Mouse (Mus musculus) ovary, adult 18-20 months (tissue): ENCODE data around the gene Ankrd9.

ENCODE experiments used
- DNase-seq: peaks from one replicate; pipeline ENCODE4 v3.0.0; 2022; ENCODE audit warnings: low spot score, mixed read lengths

Ankrd9 gene

DNA sequence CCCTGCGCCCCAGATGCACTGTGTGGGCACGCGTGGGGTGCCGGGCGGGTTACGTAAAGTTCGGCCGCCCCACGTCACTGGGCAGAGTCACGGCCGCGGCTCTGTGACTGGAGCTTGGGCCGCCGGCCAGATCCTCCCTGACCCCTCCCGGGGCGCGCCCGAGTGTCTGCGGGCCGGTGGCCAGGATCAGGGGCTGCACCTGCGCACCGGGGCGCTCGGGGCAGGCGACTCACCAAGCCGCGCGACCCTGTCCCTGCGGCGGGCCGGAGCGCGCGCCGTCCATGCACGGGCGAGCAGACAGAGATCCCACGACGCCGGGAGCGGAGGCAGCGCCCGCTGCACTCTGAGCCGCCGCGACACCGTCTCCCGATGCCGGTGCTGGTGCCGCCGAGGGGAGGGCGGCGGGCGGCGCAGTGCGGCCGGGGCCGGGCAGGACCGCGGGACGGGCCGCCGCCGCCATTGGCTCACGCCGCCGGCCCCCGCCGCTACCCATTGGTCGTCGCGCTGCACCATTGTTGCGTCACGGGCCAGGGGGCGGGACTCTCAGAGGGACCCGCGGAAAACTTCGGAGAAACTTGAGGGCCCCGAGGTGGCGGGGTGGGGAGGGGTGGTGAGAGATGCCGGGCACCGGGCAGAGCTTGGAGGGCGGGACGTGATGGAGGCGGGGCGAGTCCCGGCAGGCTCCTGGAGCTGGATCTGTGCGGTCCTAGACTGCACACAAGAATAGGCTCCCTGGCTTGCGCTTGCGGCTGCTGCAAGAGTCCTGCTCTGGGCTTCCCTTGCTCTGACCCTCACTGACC, at the start of gene Ankrd9:
Gene Ankrd9, minus strand, starts transcription at position 434 of the 800 bp plus-strand sequence.
- peak; percentile 96 for DNase-seq

DNA sequence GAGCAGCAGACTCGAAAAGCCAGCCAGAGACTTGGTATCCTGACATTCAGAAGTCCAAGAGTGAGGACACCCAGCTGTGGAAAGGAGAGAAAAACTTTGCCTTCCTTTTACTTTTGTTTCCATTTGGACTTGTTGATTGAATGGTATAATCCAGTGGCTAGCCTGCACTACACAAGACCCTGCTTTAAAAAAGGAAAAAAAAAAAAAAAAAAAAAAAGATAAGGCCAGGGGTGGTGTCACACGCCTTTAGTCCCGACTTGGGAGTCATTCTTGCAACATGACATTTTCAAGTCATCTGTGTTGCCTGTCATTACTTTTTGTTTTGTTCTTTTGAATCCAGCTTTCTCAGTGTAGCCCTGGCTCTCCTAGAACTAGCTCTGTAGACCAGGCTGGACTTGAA, 42.7 kb upstream of the Ankrd9 start:
- DNase-seq, result no peak

DNA sequence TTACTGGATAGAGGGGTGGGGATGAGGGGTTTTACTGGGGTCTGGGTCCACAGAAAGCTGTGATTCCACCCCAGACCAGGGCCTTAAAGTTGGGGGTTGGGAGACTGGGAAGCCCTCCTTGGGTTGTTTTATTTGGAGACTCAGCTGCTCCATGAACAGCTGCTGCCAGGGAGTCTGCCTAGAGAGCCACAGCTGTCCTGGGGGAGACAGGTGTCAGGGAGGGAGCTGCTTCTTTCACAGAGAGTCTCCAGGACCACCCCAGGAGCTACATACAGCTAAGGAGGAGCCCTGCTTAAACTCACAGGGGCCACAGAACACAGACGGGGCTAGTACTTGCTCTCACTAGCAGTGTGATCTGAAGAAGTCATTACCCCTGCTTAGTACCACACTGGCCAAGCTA, 42.3 kb upstream of the Ankrd9 start:
- no peak for DNase-seq

DNA sequence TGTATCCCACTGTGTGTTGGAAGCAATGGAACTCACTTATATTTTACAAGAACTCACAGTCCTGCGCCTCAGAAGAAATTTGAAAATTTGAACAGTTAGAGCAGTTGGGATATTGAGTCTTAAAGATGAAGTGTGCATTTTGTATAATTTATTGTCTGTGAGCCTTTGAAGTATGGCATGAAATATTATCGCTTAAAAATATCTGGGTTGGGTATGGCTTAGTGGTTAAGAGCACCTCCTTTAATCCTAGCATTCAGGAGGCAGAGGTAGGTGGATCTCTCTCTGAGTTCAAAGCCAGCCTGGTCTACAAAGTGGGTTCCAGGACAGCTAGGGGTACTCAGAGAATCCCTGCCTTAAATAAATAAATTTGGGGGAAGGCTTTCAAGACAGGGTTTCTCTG, 40.2 kb upstream of the Ankrd9 start:
- DNase-seq, result no peak

DNA sequence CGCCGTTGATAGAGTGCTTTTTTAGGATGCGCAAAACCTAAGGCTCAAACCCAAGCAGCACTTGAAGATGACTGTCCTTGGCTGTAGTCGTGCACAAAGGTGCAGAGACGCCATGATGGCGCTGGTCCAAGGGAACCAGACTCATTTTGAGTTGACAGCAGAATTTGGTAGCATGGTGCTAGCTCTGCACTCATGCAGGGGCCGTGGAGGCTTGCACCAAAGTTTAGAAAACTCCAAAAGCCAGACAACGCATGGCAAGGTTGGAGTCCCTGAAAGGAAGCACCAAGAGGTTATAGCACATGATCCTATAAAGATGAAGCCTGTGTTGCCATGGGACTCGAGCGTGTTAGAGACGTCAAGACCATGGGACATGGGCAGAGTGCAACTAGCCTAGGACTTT, 39.2 kb upstream of the Ankrd9 start:
- no peak for DNase-seq

DNA sequence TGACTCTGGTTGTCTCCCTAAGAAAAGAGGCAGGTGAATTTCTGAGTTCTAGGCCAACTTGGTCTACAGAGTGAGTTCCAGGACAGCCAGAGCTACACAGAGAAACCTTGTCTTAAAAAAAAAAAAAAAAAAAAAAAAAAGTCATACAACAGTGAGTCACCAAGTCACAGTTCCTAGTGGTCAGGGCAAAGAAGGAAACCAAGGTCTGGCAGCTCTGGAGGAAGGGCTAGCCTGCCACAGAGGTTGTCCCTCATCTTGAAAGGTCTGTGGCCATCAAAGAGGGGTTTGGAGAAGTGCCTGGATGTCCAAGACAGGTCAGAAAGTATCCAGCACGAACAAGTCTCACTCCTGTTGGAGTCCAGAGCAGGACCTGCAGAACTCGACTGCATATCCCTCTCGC, 38.0 kb upstream of the Ankrd9 start:
- no peak for DNase-seq

DNA sequence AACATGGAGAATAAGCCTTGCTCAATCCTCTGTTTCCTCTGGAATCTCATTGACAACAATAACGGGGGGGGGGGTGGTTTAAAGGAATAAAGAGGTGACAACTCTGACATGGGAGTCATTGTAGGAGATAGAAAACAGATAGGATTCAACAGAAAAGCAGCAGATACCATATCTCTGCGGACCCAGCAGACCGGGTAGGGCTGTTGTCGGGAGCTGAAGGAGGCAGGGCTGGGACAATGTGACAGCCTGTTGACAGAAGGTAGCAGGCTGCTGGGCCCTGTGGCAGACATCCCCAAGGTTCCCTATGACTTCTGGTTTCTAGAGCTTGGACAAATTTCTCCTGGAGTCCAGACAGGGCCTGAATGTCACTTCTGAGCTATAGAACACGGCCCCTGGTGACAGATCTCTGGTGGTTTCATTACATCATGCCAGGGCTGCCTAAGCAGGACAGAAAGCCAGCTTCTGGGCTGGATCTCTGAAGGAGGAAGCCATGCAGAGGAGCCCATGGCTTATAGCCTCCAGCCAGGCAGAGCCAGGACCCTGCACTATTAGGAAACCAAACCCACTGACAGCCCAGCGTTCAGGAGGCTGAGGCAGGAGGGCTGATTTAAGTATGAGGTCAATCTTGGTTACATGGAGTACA, 30.9 kb upstream of the Ankrd9 start:
- no peak for DNase-seq

DNA sequence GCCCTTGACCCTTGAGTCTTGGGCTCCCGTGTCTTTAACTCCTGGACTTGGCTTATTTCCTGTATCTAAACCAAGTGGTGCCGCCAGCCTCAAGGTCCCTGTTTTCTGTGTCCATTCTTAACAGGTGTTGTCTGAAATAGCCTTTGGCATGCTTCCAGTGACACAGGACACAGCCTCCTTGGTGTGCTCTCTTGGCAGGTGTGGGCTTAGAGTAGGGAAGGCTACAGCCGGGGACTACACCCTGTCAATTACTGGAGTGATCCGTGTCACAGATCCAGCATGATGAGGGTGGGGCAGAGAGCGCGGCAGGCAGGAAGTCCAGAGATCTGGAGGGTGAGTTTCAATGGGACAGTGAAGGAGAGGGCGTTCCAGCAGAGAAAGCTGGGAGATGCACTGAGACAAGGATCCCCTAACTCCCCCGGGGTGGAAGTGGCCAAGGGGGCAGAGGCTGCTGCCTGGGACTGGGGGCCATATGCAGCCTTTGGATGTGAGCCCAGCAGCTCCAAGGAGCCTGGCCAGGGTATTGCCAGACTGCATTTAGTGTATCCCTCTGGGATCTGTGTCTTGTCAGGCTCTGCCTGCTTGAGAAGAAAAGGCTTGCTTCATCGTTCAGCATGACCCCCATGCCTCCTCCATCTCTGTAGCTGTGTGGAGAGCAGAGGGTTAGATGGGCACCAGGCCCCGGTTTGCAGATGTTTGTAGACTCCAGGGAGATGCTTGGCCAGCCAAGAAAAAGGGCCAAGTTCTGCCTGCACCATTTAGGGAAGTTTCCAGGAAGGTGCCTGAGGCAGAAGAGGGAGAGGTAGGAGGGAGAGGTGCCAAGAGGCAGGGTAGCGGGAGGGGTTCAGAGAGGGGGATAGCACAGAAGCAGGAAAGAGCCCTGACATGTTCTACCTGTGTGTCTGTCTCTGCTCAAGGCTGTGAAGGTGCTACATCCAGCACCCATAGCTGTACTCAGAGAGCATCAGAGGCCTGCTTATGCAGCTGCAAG, 30.0 kb upstream of the Ankrd9 start:
- no peak for DNase-seq

DNA sequence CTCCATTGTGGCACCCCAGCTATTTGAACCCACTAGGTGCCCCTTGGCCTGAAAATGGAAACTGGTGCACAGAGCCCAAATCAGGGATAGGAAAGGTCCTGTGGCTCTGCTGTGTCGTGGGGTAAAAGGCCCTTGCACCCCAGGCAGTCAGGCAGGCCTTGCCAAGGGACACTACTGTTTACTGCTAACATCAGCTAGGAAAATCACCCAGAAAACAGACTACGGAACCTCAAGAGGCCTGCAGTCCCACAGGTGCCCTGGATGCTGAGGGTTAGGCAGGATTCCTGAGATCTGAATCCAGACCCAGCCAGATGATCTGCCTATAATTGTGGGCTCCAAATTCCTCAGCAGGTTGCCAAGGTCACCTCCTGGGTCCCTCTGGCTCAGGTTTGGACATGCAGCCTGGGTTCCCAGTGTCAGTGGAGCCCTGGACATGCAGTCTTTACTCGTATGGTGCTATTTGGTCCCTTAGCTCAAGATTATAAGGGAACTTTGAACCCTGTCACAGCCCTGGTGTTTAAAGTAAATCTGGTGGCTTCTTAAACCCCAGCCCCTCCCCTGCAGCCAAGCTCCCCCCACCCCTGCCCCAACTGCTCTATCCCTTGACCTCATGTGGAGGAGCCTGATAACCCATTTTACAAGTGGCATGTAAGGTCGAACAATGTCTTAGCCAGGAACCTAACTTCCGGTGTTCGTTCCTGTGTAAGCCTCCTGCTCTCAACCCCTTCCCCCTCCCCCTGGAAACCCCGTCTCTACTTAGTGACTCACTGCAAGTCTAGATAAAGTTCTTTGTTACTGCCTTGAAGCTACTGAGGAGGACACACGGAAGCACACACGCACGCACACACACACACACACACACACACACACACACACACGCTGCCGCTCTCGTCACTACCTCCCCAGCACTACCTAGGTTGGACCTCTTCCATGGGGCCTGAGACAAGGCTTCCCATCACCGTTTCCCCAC, 28.6 kb upstream of the Ankrd9 start:
- DNase-seq, result peak; percentile 27

DNA sequence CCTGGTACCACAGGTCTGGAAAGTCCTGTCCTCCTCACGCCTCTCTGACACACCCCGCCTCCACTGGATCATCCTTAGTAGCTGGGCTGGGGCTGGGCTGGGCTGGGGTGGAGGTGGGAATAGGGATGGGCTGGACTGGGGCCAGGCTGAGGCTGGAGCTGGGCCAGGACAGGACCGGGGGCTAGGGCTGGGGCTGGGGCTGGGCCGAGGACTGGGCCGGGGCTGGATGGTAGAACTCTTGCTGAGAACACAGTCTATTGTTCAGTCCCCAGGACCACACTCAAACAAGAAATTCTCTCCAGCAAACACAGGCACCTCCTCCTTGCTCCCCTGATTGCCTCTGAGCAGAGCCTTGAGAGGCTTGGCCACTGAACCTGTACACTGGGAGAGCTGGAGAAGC, 27.5 kb upstream of the Ankrd9 start:
- DNase-seq, result no peak

DNA sequence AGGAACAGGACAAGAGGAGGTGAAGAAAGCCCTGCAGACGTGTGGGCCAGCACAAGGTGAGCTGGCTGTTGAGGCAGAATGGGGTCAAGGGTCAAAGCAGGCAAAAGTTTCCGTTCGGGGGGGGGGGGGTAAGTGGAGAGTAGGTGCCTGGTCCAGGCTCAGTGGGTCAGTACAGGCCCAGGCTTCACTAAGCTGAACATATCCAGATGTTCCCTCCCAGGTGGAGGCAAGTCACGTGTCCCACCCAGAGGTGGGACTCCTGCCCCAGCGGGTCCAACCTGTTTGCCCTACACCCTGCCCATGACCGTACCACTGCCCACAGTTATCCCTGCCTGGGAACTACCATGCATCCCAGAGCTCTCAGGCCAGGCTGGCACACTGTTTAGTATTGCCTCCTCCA, 27.0 kb upstream of the Ankrd9 start:
- DNase-seq, result no peak

DNA sequence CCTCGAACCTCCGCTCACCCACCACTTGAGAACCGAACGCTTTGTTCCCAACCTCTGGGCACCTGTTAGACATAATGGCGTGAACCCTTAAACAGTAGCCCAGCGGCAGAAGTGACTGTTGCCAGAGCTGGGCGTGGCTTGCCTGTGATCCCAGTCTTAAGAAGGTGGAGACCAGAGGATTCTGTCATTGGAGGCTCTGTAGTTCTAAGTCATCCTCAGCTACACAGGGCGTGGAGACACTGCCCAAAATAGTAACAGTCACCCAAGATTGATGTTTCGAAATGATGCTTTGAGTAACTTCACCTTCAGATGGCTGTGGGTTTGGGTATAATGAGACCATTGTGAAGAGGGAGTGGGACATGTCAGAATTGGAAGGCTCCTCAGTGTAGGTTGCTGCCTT, 25.3 kb upstream of the Ankrd9 start:
- no peak for DNase-seq

DNA sequence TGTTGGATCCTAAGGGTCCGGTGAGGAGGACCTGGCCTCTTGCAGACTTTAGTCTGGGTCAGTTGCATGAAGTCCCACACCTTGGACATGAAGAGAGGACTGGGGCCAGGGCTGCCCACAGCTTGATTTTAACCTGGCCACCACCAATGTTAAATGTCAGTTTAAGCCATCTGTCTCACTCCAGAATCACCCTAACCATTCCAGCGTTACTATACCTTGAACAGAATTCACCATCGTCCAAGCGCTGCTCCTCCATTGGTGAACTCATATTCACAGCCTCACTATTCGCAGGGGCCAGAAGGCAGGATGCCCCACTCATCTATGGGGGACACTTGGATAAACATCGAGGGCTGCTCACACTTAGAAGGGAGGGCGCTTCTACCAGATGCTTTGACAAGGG, 22.1 kb upstream of the Ankrd9 start:
- DNase-seq, result no peak

DNA sequence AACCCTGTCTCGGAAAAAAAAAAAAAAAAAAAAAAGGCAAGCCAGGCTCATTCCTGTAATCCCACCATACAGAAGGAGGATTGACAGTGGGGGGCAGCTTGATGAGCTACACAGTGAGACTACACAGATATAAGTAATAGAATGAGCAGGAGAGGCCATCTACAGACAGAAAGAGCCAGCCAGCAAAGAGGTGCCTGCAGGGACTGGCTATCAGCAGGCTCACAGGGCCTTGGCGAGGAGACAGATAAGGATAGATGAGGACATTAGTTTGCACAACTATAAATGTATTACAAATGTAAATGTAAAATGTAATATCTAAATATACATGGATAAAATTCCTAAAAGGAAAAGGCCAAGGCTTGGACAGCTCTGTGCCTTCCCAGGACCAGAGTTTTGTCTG, 21.0 kb upstream of the Ankrd9 start:
- no peak for DNase-seq

DNA sequence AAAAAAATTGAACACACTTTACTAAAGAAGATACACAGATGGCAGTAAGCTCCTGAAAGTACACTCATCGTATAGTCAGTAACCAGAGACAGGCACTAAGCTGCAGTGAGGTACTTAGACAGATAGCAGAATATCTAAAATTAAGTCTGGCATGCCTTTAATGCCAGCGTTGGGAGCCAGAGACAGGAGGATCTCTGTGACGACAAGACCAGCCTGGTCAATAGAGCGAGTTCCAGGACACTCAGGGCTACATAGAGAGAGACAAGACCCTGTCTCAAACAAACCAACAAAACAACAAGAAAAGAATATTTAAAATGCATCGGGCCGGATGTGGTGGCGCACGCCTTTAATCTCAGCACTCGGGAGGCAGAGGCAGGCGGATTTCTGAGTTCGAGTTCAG, 19.3 kb upstream of the Ankrd9 start:
- no peak for DNase-seq

DNA sequence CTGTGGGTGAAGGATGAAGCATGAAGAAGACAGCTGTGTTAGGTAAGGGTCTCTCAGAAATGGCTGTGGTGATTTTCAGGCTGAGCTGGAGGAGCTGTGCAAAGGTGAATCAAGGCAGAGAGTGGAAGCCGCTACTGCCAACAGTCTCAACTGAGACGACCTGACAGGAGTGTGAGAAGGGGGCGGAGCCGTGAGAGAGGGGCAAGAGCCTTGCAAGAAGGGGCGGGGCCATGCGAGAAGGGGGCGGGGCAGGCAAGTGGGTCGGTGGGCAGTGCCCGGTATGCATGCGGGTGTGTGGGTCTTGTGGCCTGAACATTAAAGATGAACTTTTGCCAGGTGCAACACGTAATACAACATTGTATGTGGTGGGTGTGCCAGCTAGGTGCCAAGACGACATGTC, 15.8 kb upstream of the Ankrd9 start:
- no peak for DNase-seq

DNA sequence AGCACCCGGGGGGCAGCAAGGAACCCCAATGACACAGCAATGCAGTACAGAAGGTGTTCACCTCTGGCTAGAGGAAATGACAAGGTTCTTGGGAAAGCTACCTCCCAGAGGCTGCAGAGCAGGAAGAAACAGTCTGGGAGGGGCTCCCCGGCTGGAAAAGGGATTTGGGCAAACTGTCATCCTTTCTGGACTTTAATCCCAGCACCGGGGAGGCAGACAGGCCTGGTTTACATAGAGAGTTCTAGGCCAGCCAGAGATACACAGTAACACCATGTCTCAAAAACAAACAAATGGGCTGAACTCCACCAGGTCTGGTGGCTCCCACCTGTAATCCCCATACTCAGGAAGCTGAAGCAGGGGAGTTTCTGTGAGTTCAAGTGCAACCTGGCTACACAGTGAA, 14.4 kb upstream of the Ankrd9 start:
- DNase-seq, result no peak

DNA sequence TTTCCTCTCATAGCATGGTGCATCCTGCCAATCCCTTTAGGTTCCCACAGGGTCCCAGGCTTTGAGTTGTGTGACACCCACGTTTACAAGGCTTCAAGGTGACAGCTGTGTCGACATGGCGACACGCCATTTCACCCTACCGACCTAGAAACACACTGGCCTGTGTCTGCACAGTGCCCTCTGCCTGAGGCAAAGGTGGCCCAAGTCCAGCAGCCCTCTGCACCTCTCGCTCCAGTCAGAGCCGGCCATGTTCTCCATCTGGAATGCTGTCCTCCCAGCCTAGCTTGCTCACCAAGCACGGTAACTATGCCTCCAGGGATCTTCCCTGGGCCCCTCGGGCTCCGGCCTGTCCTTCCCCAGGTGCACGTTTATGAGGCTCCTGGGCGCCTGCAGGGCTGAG, 13.9 kb upstream of the Ankrd9 start:
- DNase-seq, result no peak

DNA sequence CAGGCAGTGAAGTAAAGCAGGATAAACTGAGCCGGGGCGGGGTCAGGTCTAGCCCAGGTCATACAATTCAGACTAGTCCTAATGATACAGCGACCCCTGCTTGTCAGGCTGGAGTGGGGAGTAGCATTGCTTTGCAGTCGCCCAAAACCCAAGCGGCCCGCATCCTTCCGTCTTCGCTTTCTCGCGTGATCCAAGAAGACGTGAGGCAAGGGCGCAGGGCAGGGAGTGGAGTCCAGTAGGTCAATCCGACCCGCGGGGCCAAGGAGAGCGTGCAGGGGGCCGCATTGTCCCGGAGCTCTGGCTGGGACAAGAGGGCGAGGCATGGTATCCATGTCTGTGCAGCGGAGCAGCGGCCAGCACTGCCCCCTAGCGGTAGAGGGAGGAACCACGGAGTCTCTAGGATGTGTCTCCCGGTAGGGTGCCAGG, 13.3 kb upstream of the Ankrd9 start:
- peak; percentile 78 for DNase-seq

DNA sequence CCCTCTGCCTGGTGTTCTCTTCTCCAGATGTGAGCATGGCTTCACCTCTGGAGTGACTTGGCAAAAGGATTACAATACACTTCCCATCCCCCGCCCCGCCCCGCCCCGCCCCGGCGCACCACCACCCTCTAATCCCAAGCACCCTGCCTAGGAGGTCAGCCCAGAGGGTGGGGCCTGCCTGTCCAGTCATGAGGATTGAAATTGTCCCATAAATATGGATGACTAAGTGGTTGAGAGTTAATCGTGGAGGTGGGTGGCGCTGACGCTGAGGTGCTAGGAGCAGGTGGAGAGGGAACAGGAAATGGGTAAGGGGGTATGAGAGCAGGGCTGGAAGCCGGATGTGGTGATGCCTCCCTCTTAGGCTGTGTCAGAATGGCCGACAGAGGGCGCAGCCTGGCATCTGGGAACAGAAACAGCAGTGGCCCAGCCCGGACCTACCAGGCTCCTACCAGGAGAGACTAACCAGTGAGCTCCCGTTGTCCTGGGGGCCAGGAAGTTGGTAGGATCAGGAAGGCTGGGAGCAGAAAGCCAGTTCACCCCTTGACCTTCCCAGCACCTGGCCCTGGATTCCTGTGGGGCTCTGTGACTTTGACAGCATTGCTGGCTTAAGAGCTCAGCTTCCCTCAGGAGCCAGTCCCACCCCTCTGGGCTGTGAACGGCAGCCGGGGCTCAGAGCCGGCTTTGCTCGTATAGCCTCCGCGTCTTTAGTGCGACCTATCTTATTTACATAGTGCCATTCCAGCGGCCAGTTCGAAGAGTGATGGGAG, 12.7 kb upstream of the Ankrd9 start:
- no peak for DNase-seq

DNA sequence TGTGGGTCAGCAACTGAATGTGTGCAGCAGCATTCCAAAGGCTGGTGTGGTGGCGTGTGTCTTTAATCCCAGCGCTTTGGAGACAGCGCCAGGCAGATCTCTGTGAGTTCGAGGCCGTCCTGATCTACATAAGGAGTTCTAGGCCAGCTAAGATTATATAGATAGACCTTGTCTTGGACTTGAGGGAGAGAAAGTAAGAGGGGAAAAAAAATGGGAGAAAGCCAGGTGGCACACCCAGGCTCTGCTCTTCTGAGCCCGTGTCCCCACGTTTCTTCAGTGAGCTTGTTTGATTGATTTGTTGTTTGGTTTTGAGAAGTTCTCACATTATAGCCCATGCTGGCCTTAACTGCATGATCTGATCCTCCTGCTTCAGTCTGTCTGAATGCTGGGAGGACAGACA, 11.7 kb upstream of the Ankrd9 start:
- DNase-seq, result no peak
